Mouse (Mus musculus): ENCODE results near the gene Parp16.

DNA sequence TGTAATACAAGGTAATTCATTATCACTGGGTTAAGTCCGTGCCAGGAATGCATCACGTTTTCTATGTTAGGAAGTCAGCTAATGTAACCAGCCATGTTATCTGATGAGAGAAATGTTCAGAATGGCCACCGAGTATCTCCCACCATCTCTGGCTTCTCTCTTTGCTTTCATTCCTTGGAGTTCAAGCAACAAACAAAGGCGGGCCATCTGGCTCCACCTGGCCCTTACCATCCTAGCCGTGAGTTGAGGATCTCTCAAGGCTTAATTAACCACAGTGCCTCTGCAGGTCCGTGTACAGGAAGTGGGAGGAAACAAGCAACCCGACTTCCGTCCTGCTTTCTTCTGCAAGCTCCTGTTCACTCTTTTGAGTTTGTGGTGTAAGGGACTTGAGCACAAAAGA lies 21.8 kb downstream of the Parp16 start:
- TF ChIP-seq CTCF (IDR thresholded peaks at IDR 0.05; ENCODE audit: borderline replicate concordance, insufficient read depth, low read depth, low read length) (no peak), POLR2A (IDR thresholded peaks at IDR 0.05; ENCODE audit: borderline replicate concordance, insufficient read depth, low read length) (no peak)

Data from cerebellum, adult 2 months (tissue).